Mouse (Mus musculus) lung, adult 10 weeks (tissue): ENCODE results near the gene Tex264. TPM values are rescaled to one million over a fixed set of nuclear protein-coding genes. Genes with fewer than 3 reads are reported as not detected.

Experiments used
- polyA plus RNA-seq: library from polyadenylated mRNA; stranded (reverse); fragments of 350-450 nt; fragmentation: Illumina TruSeq; extraction: RNeasy Lipid Tissue Mini Kit (QIAGEN cat#74804); gene quantifications from one replicate; pipeline ENCODE4 v1.2.3, GENCODE M21; 2014; ENCODE audit warnings: low read depth, low replicate concordance; ENCODE audit not compliant: insufficient read depth

Tex264 gene
- polyA plus RNA-seq: 59.3 TPM

DNA sequence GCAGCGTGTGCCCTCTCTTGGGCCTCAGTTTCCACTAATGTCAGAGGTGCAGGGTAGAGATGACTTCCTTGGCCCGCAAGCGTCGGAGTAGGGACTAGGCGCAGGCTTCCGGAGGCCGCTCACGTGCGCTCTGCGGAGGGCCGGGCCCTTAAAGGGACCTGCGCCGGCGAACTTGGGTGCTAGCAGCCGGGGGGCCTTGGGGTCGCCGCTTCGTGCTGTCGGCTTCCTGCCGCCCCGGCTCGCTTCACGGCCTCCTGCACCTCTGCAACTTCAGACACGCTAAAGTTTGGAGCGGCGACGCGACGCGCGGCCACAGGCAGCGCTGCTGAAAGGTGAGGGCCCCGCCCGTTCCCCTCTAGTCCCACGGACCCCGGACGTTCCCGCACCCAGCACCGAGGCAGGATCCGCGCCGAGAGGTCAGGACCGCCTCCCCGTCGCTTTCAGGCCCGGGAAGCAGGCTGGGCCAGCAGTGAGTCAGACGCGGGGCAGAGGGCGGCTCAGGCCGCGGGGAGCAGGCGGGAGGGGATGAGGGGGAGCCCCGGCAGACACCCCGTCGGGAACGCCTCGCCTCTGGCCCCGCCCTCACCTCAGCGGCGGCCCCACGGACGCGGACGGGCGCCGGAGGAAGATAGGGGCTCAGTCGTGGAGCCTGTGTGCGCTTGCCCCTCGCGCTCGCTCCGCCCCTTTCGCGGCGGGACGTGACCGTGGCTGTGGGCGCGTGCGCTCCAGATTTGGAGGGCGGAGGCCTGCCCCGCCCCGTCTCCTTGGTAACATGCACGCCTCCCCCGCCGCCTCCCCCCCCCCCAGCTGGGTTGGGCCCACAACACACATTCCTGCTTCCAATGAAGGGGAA, at the start of gene Tex264:
TSS of gene Tex264 (minus strand) at position 679 of the 853 bp plus-strand sequence.

GRCm38 (mm10) chr9:106655884-106656720, 29.6 kb downstream of the Tex264 start, which contains the start of gene Grm2:
TSS of gene Grm2 (minus strand) at chr9:106656082.

GRCm38 (mm10) chr9:106626282-106626681, 59.4 kb downstream of the Tex264 start, which contains the start of gene Iqcf6:
TSS of gene Iqcf6 (plus strand) at chr9:106626582.

Other genes with a start within 250 kb of the Tex264 start
- 6.0 TPM for gene Acy1, start 247.6 kb downstream of the Tex264 start, polyA plus RNA-seq
- gene Abhd14b, start 238.5 kb downstream of the Tex264 start, polyA plus RNA-seq: 37.3 TPM
- 18.9 TPM for gene Abhd14a, start 238.2 kb downstream of the Tex264 start, polyA plus RNA-seq
- gene Pcbp4, start 232.6 kb downstream of the Tex264 start, polyA plus RNA-seq: 19.3 TPM
- 0.11 TPM for gene Gpr62, start 220.0 kb downstream of the Tex264 start, polyA plus RNA-seq
- gene Rrp9, start 210.0 kb downstream of the Tex264 start, polyA plus RNA-seq: 22.2 TPM
- gene Parp3, start 209.0 kb downstream of the Tex264 start, polyA plus RNA-seq: 21.9 TPM
- not detected for gene Iqcf1, start 186.0 kb downstream of the Tex264 start, polyA plus RNA-seq
- not detected for gene Iqcf5, start 171.4 kb downstream of the Tex264 start, polyA plus RNA-seq
- gene Iqcf3, start 124.3 kb downstream of the Tex264 start, polyA plus RNA-seq: not detected
- gene Iqcf4, start 114.9 kb downstream of the Tex264 start, polyA plus RNA-seq: not detected
- gene Iqcf6, start 59.3 kb downstream of the Tex264 start, polyA plus RNA-seq: not detected
- gene Grm2, start 29.8 kb downstream of the Tex264 start, polyA plus RNA-seq: not detected
- gene Rad54l2, start 103.3 kb upstream of the Tex264 start, polyA plus RNA-seq: 3.0 TPM
- gene Dcaf1, start 135.9 kb upstream of the Tex264 start, polyA plus RNA-seq: 7.8 TPM
- gene Rbm15b, start 201.5 kb upstream of the Tex264 start, polyA plus RNA-seq: 10.4 TPM
- gene Manf, start 206.1 kb upstream of the Tex264 start, polyA plus RNA-seq: 191 TPM